Mouse (Mus musculus) hindbrain, postnatal 0 days (tissue): ENCODE measurements at regions not wholly inside any gene's neighbourhood (a gene's known extent, or its start where the extent isn't known, plus 50 kb on each side); places are given as distances from the start of the nearest gene placed in this dataset.

Source experiments
- ATAC-seq: fragments of 200-750 bp; cut with Nextera tagmentation; 2 replicates; pipeline ENCODE4 v1.8.0; 2017; ENCODE audit warnings: mild to moderate bottlenecking, moderate TSS enrichment, moderate library complexity
- DNase-seq: peaks from one replicate; pipeline ENCODE4 v3.0.0-alpha.2; 2015; ENCODE audit warnings: low spot score
- H3K27ac ChIP-seq: fragments of 300-500 bp; sonication (generic); 2 replicates; pipeline ENCODE4 v1.5.1; 2014; ENCODE audit warnings: mild to moderate bottlenecking
- H3K27me3 ChIP-seq: fragments of 300-500 bp; sonication (generic); 2 replicates; pipeline ENCODE4 v1.6.1; 2014; ENCODE audit warnings: low read length, mixed read lengths; ENCODE audit not compliant: insufficient read depth
- H3K36me3 ChIP-seq: fragments of 300-500 bp; sonication (generic); 2 replicates; pipeline ENCODE4 v1.6.1; 2014; ENCODE audit warnings: low read length, mixed read lengths; ENCODE audit not compliant: insufficient read depth
- H3K4me1 ChIP-seq: fragments of 300-500 bp; sonication (generic); 2 replicates; pipeline ENCODE4 v1.6.1; 2014; ENCODE audit warnings: antibody characterized with exemption, low read length, mixed read lengths; ENCODE audit not compliant: insufficient read depth
- H3K4me2 ChIP-seq: fragments of 300-500 bp; sonication (generic); 2 replicates; pipeline ENCODE4 v1.6.1; 2014; ENCODE audit warnings: low read depth, mild to moderate bottlenecking, low read length, moderate library complexity, mixed read lengths
- H3K4me3 ChIP-seq: fragments of 300-500 bp; sonication (generic); 2 replicates; pipeline ENCODE4 v1.5.1; 2014; ENCODE audit warnings: low read length
- H3K9ac ChIP-seq: fragments of 300-500 bp; sonication (generic); replicated peaks from 2 replicates; pipeline ENCODE4 v1.6.1; 2014; ENCODE audit warnings: mild to moderate bottlenecking, low read length, moderate library complexity, mixed read lengths
- H3K9me3 ChIP-seq: fragments of 300-500 bp; sonication (generic); 2 replicates; pipeline ENCODE4 v1.6.1; 2016; ENCODE audit warnings: low read length, mixed read lengths
- CTCF ChIP-seq: IDR thresholded peaks from 2 replicates; pipeline ENCODE4 v1.5.1; 2016; ENCODE audit warnings: antibody characterized with exemption, control low read depth, low read depth
- WGBS: fragments of 180-500 bp; shearing (Covaris S2); extraction: QIAGEN DNeasy Blood & Tissue Kit; methylation state at CpG from one replicate; pipeline ENCODE4 v1.1.7; 2014; 5-methylcytosine and 5-hydroxymethylcytosine counted together

DNA sequence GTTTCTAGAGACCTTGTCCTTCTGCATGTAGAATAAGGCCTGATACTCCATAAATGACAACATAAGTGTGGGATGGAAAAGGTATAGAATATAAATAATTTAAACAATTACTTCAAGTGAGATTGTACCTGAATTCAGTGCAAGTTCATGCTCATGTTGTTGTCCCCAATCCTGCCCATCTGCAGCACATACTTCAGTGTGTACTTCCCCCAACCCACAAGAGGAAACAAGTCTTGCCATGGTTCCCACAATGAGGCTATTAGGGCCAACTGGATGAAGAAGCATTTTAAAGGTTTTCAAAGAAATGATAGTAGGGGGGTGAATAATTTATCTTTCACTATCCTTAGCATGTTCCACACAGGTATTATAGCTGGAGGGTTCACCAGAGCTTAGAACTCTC, 79.4 kb upstream of the Gmds start:
- no peak overlapping the region for H3K4me3 ChIP-seq
- H3K36me3 ChIP-seq = no peaks in the 10 kb centered on the region
- ATAC-seq = no peak
- no peaks in the 10 kb centered on the region for H3K4me1 ChIP-seq
- H3K27me3 ChIP-seq = no peaks in the 10 kb centered on the region
- H3K9ac ChIP-seq = no peak overlapping the region
- DNase-seq = no peak
- no peak overlapping the region for H3K27ac ChIP-seq
- H3K9me3 ChIP-seq = no peaks in the 10 kb centered on the region
- no peak overlapping the region for H3K4me2 ChIP-seq
- no peak for TF ChIP-seq CTCF

DNA sequence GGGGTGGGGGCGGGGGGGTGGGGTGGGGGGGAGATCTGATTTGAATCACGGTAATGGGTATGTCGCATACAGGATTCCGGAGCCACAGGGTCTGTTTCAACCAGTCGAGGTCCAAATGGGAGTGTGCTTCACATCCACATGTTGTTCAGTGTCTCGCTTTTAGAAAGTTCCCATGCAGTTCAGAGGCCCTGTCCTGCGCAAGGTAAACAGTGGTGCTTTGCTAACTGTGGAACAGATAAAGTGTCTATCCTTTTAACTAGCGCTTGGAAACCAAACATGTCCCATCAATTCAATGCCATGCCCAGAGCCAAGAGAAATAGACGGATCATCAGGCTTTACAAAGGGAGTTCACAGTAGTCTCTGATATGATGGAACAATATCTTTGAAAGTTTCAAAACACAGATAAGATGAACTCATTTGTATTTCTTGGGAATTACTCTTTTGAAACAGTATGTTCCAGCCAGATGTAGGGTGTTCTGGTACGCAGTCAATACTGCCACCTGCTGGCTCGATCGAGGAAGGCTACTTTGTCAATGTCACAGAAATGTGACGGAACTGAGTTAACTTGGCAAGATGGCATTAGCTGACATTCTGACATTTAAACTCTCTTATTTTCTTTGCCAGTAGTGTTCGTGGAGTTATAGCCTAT, 72.9 kb upstream of the Gmds start:
- no peaks in the 10 kb centered on the region for H3K9me3 ChIP-seq
- H3K4me3 ChIP-seq = no peak overlapping the region
- no peak overlapping the region for H3K27ac ChIP-seq
- H3K27me3 ChIP-seq = no peaks in the 10 kb centered on the region
- no peaks in the 10 kb centered on the region for H3K36me3 ChIP-seq
- H3K4me1 ChIP-seq = no peaks in the 10 kb centered on the region
- TF ChIP-seq CTCF = peak; percentile 92
- whole genome bisulfite sequencing = 51% methylated on average over 14 of the region's 14 CpGs
- peak; percentile 78 for DNase-seq
- no peak overlapping the region for H3K9ac ChIP-seq
- H3K4me2 ChIP-seq = no peak overlapping the region
- peak; percentile 61; the same call in 1 of the 2 replicates for ATAC-seq

GRCm38 (mm10) chr13:32410065-32410464, 71.5 kb upstream of the Gmds start:
- DNase-seq (no peak), ATAC-seq (no peak)
- Histone ChIP-seq H3K9ac (no peak overlapping the region), H3K4me2 (no peak overlapping the region), H3K36me3 (no peaks in the 10 kb centered on the region), H3K4me1 (no peaks in the 10 kb centered on the region), H3K9me3 (no peaks in the 10 kb centered on the region), H3K27ac (no peak overlapping the region), H3K4me3 (no peak overlapping the region), H3K27me3 (no peaks in the 10 kb centered on the region)
- TF ChIP-seq CTCF = no peak
- 78% methylated on average over 6 of the region's 6 CpGs for WGBS

GRCm38 (mm10) chr13:32398616-32399015, 60.1 kb upstream of the Gmds start:
- Histone ChIP-seq H3K9ac (no peak overlapping the region), H3K36me3 (no peaks in the 10 kb centered on the region), H3K27ac (no peak overlapping the region), H3K9me3 (no peaks in the 10 kb centered on the region), H3K4me2 (no peak overlapping the region), H3K27me3 (no peaks in the 10 kb centered on the region), H3K4me1 (no peaks in the 10 kb centered on the region), H3K4me3 (no peak overlapping the region)
- DNase-seq (no peak), ATAC-seq (no peak)
- no peak for TF ChIP-seq CTCF
- WGBS = 79% methylated on average over 1 of the region's 1 CpGs
